Mouse (Mus musculus) CD4-positive, CD25-positive, alpha-beta regulatory T cell, adult 4 months (primary cell): ENCODE results near the gene Naip1. TPM values are rescaled to one million over a fixed set of nuclear protein-coding genes. Genes with fewer than 3 reads are reported as not detected.

ENCODE experiments used
- ATAC-seq: one replicate; pipeline ENCODE4 v1.8.0; 2017
- polyA plus RNA-seq, 2 experiments: library from polyadenylated mRNA; unstranded; fragments of 100-300 nt; shearing (Covaris generic); gene quantifications; one replicate each; pipeline ENCODE4 v1.2.1; 2017

Gene Naip1
- polyA plus RNA-seq, 2 experiments from 2014 or later = 0.20 TPM; not detected in 1

DNA sequence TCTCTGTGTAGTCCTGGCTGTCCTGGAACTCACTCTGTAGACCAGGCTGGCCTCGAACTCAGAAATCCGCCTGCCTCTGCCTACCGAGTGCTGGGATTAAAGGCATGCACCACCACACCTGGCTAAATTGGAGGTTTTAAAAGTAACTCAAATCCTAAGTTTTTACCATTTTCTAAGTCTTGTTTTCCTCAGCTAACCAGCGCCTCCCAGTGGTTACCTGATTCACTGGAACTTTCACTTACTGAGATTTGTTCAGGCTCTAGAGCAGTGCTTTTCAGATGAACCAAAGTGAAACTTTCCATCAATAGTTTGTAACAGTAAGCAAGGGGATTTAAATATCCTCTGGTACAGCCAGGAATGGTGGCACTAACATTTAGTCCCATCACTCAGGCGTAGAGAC lies 61.6 kb downstream of the Naip1 start:
- ATAC-seq = peak; percentile 43

- no peak for ATAC-seq
Observed at GRCm38 (mm10) chr13:100370536-100370935, 82.1 kb downstream of the Naip1 start.

Other genes starting within 250 kb of the Naip1 start
- 10 to 100 TPM; 12.7 to 16.1 TPM for gene Naip5, start 206.5 kb downstream of the Naip1 start, polyA plus RNA-seq
- gene Naip6, start 135.2 kb downstream of the Naip1 start, polyA plus RNA-seq = 1 to 10 TPM; 3.4 to 5.3 TPM
- gene Gtf2h2, start 39.7 kb upstream of the Naip1 start, polyA plus RNA-seq = 10 to 100 TPM; 59.2 to 59.8 TPM
- under 1 TPM; 0.69 to 0.82 TPM for gene Ocln, start 99.8 kb upstream of the Naip1 start, polyA plus RNA-seq
- gene Marveld2, start 164.1 kb upstream of the Naip1 start, polyA plus RNA-seq = 1 to 10 TPM; 4.5 to 8.1 TPM
- 100 to 1,000 TPM; 107 to 115 TPM for gene Ak6, start 198.1 kb upstream of the Naip1 start, polyA plus RNA-seq
- gene Rad17, start 198.2 kb upstream of the Naip1 start, polyA plus RNA-seq = 10 to 100 TPM; 23.8 to 25.8 TPM
- 10 to 100 TPM; 15.8 to 22.5 TPM for gene Taf9, start 198.7 kb upstream of the Naip1 start, polyA plus RNA-seq
- gene Ccdc125, start 216.8 kb upstream of the Naip1 start, polyA plus RNA-seq = 10 to 100 TPM; 24.4 to 25.0 TPM